7 mouse cellular contexts compared by ENCODE assay signal in the genomic region with DNA sequence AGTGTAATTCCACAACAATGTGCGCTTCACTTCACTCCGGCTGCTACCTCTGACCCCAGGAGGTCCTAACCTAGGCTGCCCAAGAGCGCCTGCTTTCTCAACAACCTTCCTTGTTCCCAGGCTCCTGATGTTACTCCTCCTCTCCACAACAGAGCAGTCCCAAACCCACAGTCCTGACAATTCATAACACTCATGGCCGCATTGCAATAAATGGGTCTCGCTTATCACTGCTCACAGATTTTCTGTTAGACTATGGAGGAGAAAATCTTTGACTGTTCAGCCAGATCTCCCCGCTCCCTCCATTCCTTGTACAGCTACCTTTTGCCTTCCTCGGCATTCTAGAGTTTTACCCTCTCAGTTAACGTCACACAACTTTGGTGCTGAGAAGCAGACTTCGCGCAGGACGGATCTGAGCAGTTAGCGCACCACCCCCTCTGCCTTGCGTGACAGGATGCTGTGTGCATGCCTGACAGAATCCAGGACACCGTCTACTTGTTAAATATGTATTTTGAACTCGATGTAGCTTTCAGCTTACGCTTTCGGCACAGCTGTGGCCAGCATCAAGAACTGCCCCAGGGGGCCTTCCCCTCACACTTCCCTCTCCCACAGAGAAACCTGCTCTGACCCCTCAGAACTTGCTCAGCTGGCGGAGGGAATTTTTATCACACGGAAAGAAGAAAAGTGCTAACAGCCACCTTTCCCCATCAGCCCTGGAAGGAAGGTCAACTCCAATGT. TPM values are rescaled to one million over a fixed set of nuclear protein-coding genes. Genes with fewer than 3 reads are reported as not detected.
DNase-seq lines count a peak whose midpoint lies in the region; ATAC-seq lines count a peak whose summit lies in the region.

A gene (minus strand): TSS at position 51 of the 735 bp plus-strand sequence.

- WGBS in lung, embryonic 15.5 days = 57% methylated on average over 19 of the region's 19 CpGs
- WGBS in forebrain, embryonic 15.5 days = 87% methylated on average over 19 of the region's 19 CpGs
- 62% methylated on average over 19 of the region's 19 CpGs for WGBS in stomach, embryonic 15.5 days

- H3K4me3 ChIP-seq in lung, embryonic 15.5 days = no peak within 1 kb of the TSS
- no peak within 1 kb of the TSS for H3K4me3 ChIP-seq in forebrain, embryonic 15.5 days
- H3K4me3 ChIP-seq in stomach, embryonic 15.5 days (replicated peaks) = no peak within 1 kb of the TSS

- intact Hi-C loops in left cerebral cortex, postnatal 25 days (cut with DNase I) = no loop called here

- H3K9ac ChIP-seq in lung, embryonic 15.5 days = no peak within 1 kb of the TSS
- H3K9ac ChIP-seq in forebrain, embryonic 15.5 days (replicated peaks) = no peak within 1 kb of the TSS
- no peak within 1 kb of the TSS for H3K9ac ChIP-seq in stomach, embryonic 15.5 days

- H3K27ac ChIP-seq in lung, embryonic 15.5 days = no peak within 1 kb of the TSS
- H3K27ac ChIP-seq in forebrain, embryonic 15.5 days (replicated peaks) = no peak within 1 kb of the TSS
- no peak within 1 kb of the TSS for H3K27ac ChIP-seq in stomach, embryonic 15.5 days

- no peaks in the 10 kb centered on the region for H3K9me3 ChIP-seq in lung, embryonic 15.5 days
- H3K9me3 ChIP-seq in forebrain, embryonic 15.5 days = no peaks in the 10 kb centered on the region
- H3K9me3 ChIP-seq in stomach, embryonic 15.5 days = no peaks in the 10 kb centered on the region

- ATAC-seq in lung, embryonic 15.5 days (ENCODE audit: borderline replicate concordance, extremely low read depth, low FRiP score, low TSS enrichment) = no peak
- no peak for ATAC-seq in forebrain, embryonic 15.5 days (replicated peaks)
- ATAC-seq in stomach, embryonic 15.5 days (ENCODE audit: insufficient read depth, low FRiP score, low read depth) = no peak

- no peaks in the 10 kb centered on the region for H3K27me3 ChIP-seq in lung, embryonic 15.5 days
- H3K27me3 ChIP-seq in forebrain, embryonic 15.5 days = no peaks in the 10 kb centered on the region
- no peaks in the 10 kb centered on the region for H3K27me3 ChIP-seq in stomach, embryonic 15.5 days (replicated peaks)

- H3K4me2 ChIP-seq in lung, embryonic 15.5 days = no peak within 1 kb of the TSS
- no peak within 1 kb of the TSS for H3K4me2 ChIP-seq in forebrain, embryonic 15.5 days (replicated peaks)
- H3K4me2 ChIP-seq in stomach, embryonic 15.5 days = no peak within 1 kb of the TSS

- no peaks in the 10 kb centered on the region for H3K36me3 ChIP-seq in lung, embryonic 15.5 days
- H3K36me3 ChIP-seq in forebrain, embryonic 15.5 days = no peaks in the 10 kb centered on the region
- H3K36me3 ChIP-seq in stomach, embryonic 15.5 days = no peaks in the 10 kb centered on the region

- H3K4me1 ChIP-seq in lung, embryonic 15.5 days = no peaks in the 10 kb centered on the region
- no peaks in the 10 kb centered on the region for H3K4me1 ChIP-seq in forebrain, embryonic 15.5 days
- H3K4me1 ChIP-seq in stomach, embryonic 15.5 days = no peaks in the 10 kb centered on the region

- no peak for DNase-seq in lung, postnatal 14 days
- no peak for DNase-seq in left cerebral cortex, postnatal 25 days (ENCODE audit: low spot score in 2 of 2)
- DNase-seq in gastrocnemius, postnatal 25 days = no peak
- DNase-seq in cerebellum, postnatal 10 days = no peak

RNA-seq across cellular contexts. Expression of the gene that starts here (rescaled TPM):
- 11.0 and 12.7 TPM in 2 replicates for polyA plus RNA-seq in lung, embryonic 15.5 days (2015; fragmentation: Nextera tagmentation; extraction: Ambion mirVana)
- polyA plus RNA-seq in forebrain, embryonic 15.5 days (2015; fragmentation: Nextera tagmentation; extraction: Ambion mirVana) = 47.2 and 51.9 TPM in 2 replicates
- 10 to 100 TPM; 78.6 to 84.8 TPM for total RNA-seq in left cerebral cortex, postnatal 25 days (2021)
- polyA plus RNA-seq in stomach, embryonic 15.5 days (2015; fragmentation: Nextera tagmentation; extraction: Ambion mirVana) = 11.6 and 13.7 TPM in 2 replicates
- total RNA-seq in gastrocnemius, postnatal 25 days (2021) = 1 to 10 TPM; 6.7 to 9.2 TPM

Comparison
In these comparisons a context has a peak if more than half of its experiments do, and no peak if none do; other contexts are left out.
1. RNA of the gene that starts here (total RNA-seq): 78.6 to 84.8 TPM in left cerebral cortex, postnatal 25 days; 6.7 to 9.2 TPM in gastrocnemius, postnatal 25 days; every median in the first group is over 4 times any median in the second.